Mouse (Mus musculus): ENCODE data around the gene C130060K24Rik. TPM values are rescaled to one million over a fixed set of nuclear protein-coding genes. Genes with fewer than 3 reads are reported as not detected.

The C130060K24Rik gene
- polyA plus RNA-seq, 1 experiment = not detected

- no peak overlapping the region for H3K4me3 ChIP-seq (ENCODE audit: control insufficient read depth, insufficient read depth, low read length)
- TF ChIP-seq CTCF (IDR thresholded peaks at IDR 0.05; ENCODE audit: borderline replicate concordance, control insufficient read depth, extremely low read depth, insufficient read depth, low read length, poor library complexity) (no peak), POLR2A (IDR thresholded peaks at IDR 0.05; ENCODE audit: control insufficient read depth, extremely low read depth, insufficient read depth, low read length, poor library complexity) (no peak)
- no peaks in the 10 kb centered on the region for H3K4me1 ChIP-seq (replicated peaks; ENCODE audit: control insufficient read depth, insufficient read depth, low read length)
- 90% methylated on average over 4 of the region's 4 CpGs for WGBS
- H3K27me3 ChIP-seq (ENCODE audit: control insufficient read depth, insufficient read depth, low read length) = no peaks in the 10 kb centered on the region
- H3K36me3 ChIP-seq (ENCODE audit: control insufficient read depth, insufficient read depth, low read length) = no peaks in the 10 kb centered on the region
- no peak for DNase-seq
- no peak overlapping the region for H3K27ac ChIP-seq (ENCODE audit: control insufficient read depth, insufficient read depth, low read length)
Observed at GRCm38 (mm10) chr6:65351622-65352021, 29.3 kb upstream of the C130060K24Rik start.

GRCm38 (mm10) chr6:65375918-65376317 lies 5.0 kb upstream of the C130060K24Rik start:
- no peak for TF ChIP-seq CTCF (IDR thresholded peaks at IDR 0.05; ENCODE audit: borderline replicate concordance, control insufficient read depth, extremely low read depth, insufficient read depth, low read length, poor library complexity)
- Histone ChIP-seq H3K4me1 (replicated peaks; ENCODE audit: control insufficient read depth, insufficient read depth, low read length) (no peaks in the 10 kb centered on the region), H3K27me3 (ENCODE audit: control insufficient read depth, insufficient read depth, low read length) (no peaks in the 10 kb centered on the region), H3K36me3 (ENCODE audit: control insufficient read depth, insufficient read depth, low read length) (no peaks in the 10 kb centered on the region), H3K27ac (ENCODE audit: control insufficient read depth, insufficient read depth, low read length) (no peak overlapping the region), H3K4me3 (ENCODE audit: control insufficient read depth, insufficient read depth, low read length) (no peak overlapping the region)
- DNase-seq = no peak
- WGBS = 25% methylated on average over 2 of the region's 2 CpGs

- Histone ChIP-seq H3K36me3 (ENCODE audit: control insufficient read depth, insufficient read depth, low read length) (no peaks in the 10 kb centered on the region), H3K4me1 (replicated peaks; ENCODE audit: control insufficient read depth, insufficient read depth, low read length) (no peaks in the 10 kb centered on the region), H3K4me3 (ENCODE audit: control insufficient read depth, insufficient read depth, low read length) (no peak overlapping the region), H3K27ac (ENCODE audit: control insufficient read depth, insufficient read depth, low read length) (no peak overlapping the region), H3K27me3 (ENCODE audit: control insufficient read depth, insufficient read depth, low read length) (no peaks in the 10 kb centered on the region)
- no peak for TF ChIP-seq CTCF (IDR thresholded peaks at IDR 0.05; ENCODE audit: borderline replicate concordance, control insufficient read depth, extremely low read depth, insufficient read depth, low read length, poor library complexity)
- TF ChIP-seq POLR2A (IDR thresholded peaks at IDR 0.05; ENCODE audit: control insufficient read depth, extremely low read depth, insufficient read depth, low read length, poor library complexity) = no peak
- WGBS = 84% methylated on average over 1 of the region's 1 CpGs
- no peak for DNase-seq
Observed at GRCm38 (mm10) chr6:65421888-65422287, 41.0 kb downstream of the C130060K24Rik start.

DNA sequence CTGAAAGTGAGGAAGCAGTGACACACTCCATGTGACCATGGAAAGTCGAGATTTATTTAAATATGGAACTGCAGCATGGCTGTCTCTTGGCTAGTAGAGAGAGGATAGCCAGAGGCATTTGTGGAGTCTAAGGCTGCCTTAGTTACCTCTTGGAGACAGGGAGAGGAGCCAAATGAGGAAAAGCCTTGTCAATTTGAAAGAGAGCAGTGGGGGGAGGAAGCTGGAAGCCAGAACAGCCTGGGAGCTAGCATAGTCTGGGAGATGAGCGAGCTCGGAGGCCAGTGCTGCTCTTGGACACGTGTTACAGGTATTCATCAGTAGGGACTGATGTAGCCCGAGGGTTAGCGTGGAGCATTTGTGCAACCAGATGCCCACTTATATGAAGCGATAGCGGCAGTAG lies 46.2 kb downstream of the C130060K24Rik start:
- no peak overlapping the region for H3K4me3 ChIP-seq (ENCODE audit: control insufficient read depth, insufficient read depth, low read length)
- WGBS = 91% methylated on average over 8 of the region's 8 CpGs
- TF ChIP-seq POLR2A (IDR thresholded peaks at IDR 0.05; ENCODE audit: control insufficient read depth, extremely low read depth, insufficient read depth, low read length, poor library complexity) = no peak
- TF ChIP-seq CTCF (IDR thresholded peaks at IDR 0.05; ENCODE audit: borderline replicate concordance, control insufficient read depth, extremely low read depth, insufficient read depth, low read length, poor library complexity) = no peak
- DNase-seq = no peak
- no peak overlapping the region for H3K27ac ChIP-seq (ENCODE audit: control insufficient read depth, insufficient read depth, low read length)
- no peaks in the 10 kb centered on the region for H3K27me3 ChIP-seq (ENCODE audit: control insufficient read depth, insufficient read depth, low read length)
- no peaks in the 10 kb centered on the region for H3K36me3 ChIP-seq (ENCODE audit: control insufficient read depth, insufficient read depth, low read length)
- H3K4me1 ChIP-seq (replicated peaks; ENCODE audit: control insufficient read depth, insufficient read depth, low read length) = no peaks in the 10 kb centered on the region

- no peak for TF ChIP-seq CTCF (IDR thresholded peaks at IDR 0.05; ENCODE audit: borderline replicate concordance, control insufficient read depth, extremely low read depth, insufficient read depth, low read length, poor library complexity)
Observed at GRCm38 (mm10) chr6:65433159-65433558, 52.3 kb downstream of the C130060K24Rik start.

DNA sequence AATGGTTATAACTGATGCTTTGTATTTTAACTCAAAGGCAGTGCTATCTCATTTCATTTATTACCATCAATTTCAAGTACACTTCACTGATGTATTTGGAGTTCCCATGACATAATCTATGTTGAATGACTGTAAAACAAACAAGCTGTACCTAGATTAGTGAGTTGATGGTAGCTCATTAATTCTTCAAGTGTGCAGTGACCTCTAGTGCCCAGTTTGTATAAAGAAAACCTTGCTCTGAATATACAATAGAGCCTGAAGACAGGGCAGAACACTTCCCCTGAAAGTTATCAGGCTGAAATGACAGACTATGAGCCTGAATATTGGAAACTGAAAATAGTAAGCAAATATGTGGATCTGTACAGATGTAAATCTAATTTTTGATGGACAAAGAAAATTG lies 72.6 kb downstream of the C130060K24Rik start:
- no peak overlapping the region for H3K27ac ChIP-seq (ENCODE audit: control insufficient read depth, insufficient read depth, low read length)
- H3K27me3 ChIP-seq (ENCODE audit: control insufficient read depth, insufficient read depth, low read length) = no peaks in the 10 kb centered on the region
- DNase-seq = no peak
- H3K4me1 ChIP-seq (replicated peaks; ENCODE audit: control insufficient read depth, insufficient read depth, low read length) = no peaks in the 10 kb centered on the region
- no peaks in the 10 kb centered on the region for H3K36me3 ChIP-seq (ENCODE audit: control insufficient read depth, insufficient read depth, low read length)
- no peak overlapping the region for H3K4me3 ChIP-seq (ENCODE audit: control insufficient read depth, insufficient read depth, low read length)
- TF ChIP-seq POLR2A (IDR thresholded peaks at IDR 0.05; ENCODE audit: control insufficient read depth, extremely low read depth, insufficient read depth, low read length, poor library complexity) = no peak
- TF ChIP-seq CTCF (IDR thresholded peaks at IDR 0.05; ENCODE audit: borderline replicate concordance, control insufficient read depth, extremely low read depth, insufficient read depth, low read length, poor library complexity) = no peak

More at GRCm38 (mm10) chr6:65433159-65433558, 52.3 kb downstream of the C130060K24Rik start:
- H3K36me3 ChIP-seq (ENCODE audit: control insufficient read depth, insufficient read depth, low read length) = no peaks in the 10 kb centered on the region
- WGBS = 64% methylated on average over 5 of the region's 5 CpGs
- H3K4me3 ChIP-seq (ENCODE audit: control insufficient read depth, insufficient read depth, low read length) = no peak overlapping the region
- H3K27ac ChIP-seq (ENCODE audit: control insufficient read depth, insufficient read depth, low read length) = no peak overlapping the region
- no peak for DNase-seq
- H3K4me1 ChIP-seq (replicated peaks; ENCODE audit: control insufficient read depth, insufficient read depth, low read length) = no peaks in the 10 kb centered on the region
- H3K27me3 ChIP-seq (ENCODE audit: control insufficient read depth, insufficient read depth, low read length) = no peaks in the 10 kb centered on the region

DNA sequence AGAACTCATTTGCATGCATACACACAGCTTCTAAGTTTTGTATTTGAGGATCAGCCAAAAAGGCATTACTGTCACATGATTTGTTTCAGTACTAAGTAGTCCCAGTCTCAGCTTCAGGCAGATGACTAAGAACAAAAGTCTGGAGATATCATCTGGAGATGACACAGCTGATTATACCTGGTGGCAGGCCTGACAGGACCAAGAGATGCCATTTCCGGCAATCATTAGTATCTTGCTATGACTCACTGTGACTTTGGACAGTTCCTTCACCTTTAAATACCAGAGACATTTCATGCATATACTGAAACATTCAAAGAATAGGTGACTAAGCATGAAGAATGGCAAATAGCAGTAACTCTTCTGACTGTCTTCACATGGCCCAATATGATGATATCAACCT lies 84.4 kb downstream of the C130060K24Rik start:
- Histone ChIP-seq H3K4me3 (ENCODE audit: control insufficient read depth, insufficient read depth, low read length) (no peak overlapping the region), H3K27ac (ENCODE audit: control insufficient read depth, insufficient read depth, low read length) (no peak overlapping the region), H3K27me3 (ENCODE audit: control insufficient read depth, insufficient read depth, low read length) (no peaks in the 10 kb centered on the region), H3K36me3 (ENCODE audit: control insufficient read depth, insufficient read depth, low read length) (no peaks in the 10 kb centered on the region), H3K4me1 (replicated peaks; ENCODE audit: control insufficient read depth, insufficient read depth, low read length) (no peaks in the 10 kb centered on the region)
- no peak for DNase-seq
- TF ChIP-seq CTCF (IDR thresholded peaks at IDR 0.05; ENCODE audit: borderline replicate concordance, control insufficient read depth, extremely low read depth, insufficient read depth, low read length, poor library complexity) = no peak
- WGBS = 82% methylated on average over 1 of the region's 1 CpGs

All from thymus, adult 2 months (tissue).